21 mouse cellular contexts compared by ENCODE assay signal in the genomic region with DNA sequence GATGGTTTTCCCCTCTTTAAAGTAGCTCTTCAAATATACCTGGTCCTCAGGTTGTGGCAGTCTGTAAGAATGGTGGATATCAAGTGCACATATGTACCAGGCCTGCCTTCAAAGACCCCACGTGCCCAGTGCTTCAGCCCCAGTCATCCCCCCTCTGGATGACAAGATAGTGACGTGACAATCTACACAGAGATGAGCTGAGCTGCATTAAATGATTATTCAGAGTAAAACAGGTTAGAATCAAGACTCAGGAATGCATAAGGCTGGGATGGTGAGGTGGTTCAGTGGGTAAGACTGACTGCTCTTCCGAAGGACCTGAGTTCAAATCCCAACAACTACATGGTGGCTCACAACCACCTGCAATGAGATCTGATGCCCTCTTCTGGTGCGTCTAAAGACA. TPM values are rescaled to one million over a fixed set of nuclear protein-coding genes. Genes with fewer than 3 reads are reported as not detected.
A peak's percentile ranks its signal among the peaks of the same experiment; 100 is the strongest.
DNase-seq lines count a peak whose midpoint lies in the region; ATAC-seq and TF ChIP-seq lines count a peak whose summit lies in the region.
"Had no signal": no experiment of that assay in that cellular context is flagged by ENCODE, and none has a peak within 500 bp of the region (broad histone marks: within the 10 kb centered on the region; RNA-seq: fewer than 3 reads in every experiment).

No protein-coding gene starts in this region.

- no peak overlapping the region for H3K4me2 ChIP-seq in forebrain, postnatal 0 days (ENCODE audit: low read depth)
- H3K4me2 ChIP-seq in forebrain, embryonic 16.5 days (ENCODE audit: low read length), result no peak overlapping the region
- no peak overlapping the region for H3K4me2 ChIP-seq in lung, embryonic 14.5 days
- H3K4me2 ChIP-seq in intestine, embryonic 15.5 days (replicated peaks), result no peak overlapping the region
- H3K4me2 ChIP-seq in stomach, embryonic 14.5 days (replicated peaks; ENCODE audit: low read depth, low read length), result no peak overlapping the region
- H3K4me2 ChIP-seq: embryonic facial prominence, embryonic 13.5 days; forebrain, embryonic 12.5 days; heart, embryonic 11.5 days; heart, embryonic 15.5 days; hindbrain, embryonic 14.5 days had no signal

- no peak for TF ChIP-seq CTCF in forebrain, postnatal 0 days (IDR thresholded peaks at IDR 0.05; ENCODE audit: low read depth)
- TF ChIP-seq CTCF in lung, embryonic 14.5 days (IDR thresholded peaks at IDR 0.05; ENCODE audit: low read depth), result no peak
- TF ChIP-seq CTCF in lung, adult 2 months (IDR thresholded peaks at IDR 0.05; ENCODE audit: insufficient read depth, low read length), result no peak

- 95% methylated on average over 4 of the region's 4 CpGs for WGBS in forebrain, postnatal 0 days
- 98% methylated on average over 4 of the region's 4 CpGs for WGBS in forebrain, embryonic 16.5 days
- 82% methylated on average over 4 of the region's 4 CpGs for WGBS in lung, embryonic 14.5 days
- WGBS in lung, adult 2 months, result 91% methylated on average over 4 of the region's 4 CpGs
- 95% methylated on average over 4 of the region's 4 CpGs for WGBS in intestine, embryonic 15.5 days
- WGBS in stomach, embryonic 14.5 days, result 87% methylated on average over 4 of the region's 4 CpGs

- no peak overlapping the region for H3K4me3 ChIP-seq in forebrain, postnatal 0 days (ENCODE audit: low read depth, low read length)
- no peak overlapping the region for H3K4me3 ChIP-seq in forebrain, embryonic 16.5 days (replicated peaks; ENCODE audit: low read length)
- H3K4me3 ChIP-seq in lung, embryonic 14.5 days (ENCODE audit: low read depth, low read length), result no peak overlapping the region
- no peak overlapping the region for H3K4me3 ChIP-seq in lung, adult 2 months (replicated peaks; ENCODE audit: extremely low read depth, low read depth, low read length)
- no peak overlapping the region for H3K4me3 ChIP-seq in intestine, embryonic 15.5 days (replicated peaks)
- H3K4me3 ChIP-seq in stomach, embryonic 14.5 days (ENCODE audit: low read depth, low read length), result no peak overlapping the region
- H3K4me3 ChIP-seq: embryonic facial prominence, embryonic 13.5 days; forebrain, embryonic 12.5 days; heart, adult 2 months; heart, embryonic 15.5 days; hindbrain, embryonic 10.5 days had no signal

- no peaks in the 10 kb centered on the region for H3K9me3 ChIP-seq in forebrain, postnatal 0 days (ENCODE audit: low read length)
- H3K9me3 ChIP-seq in forebrain, embryonic 16.5 days (ENCODE audit: control insufficient read depth, low read length), result no peaks in the 10 kb centered on the region
- no peaks in the 10 kb centered on the region for H3K9me3 ChIP-seq in lung, embryonic 14.5 days (ENCODE audit: low read depth, low read length)
- no peaks in the 10 kb centered on the region for H3K9me3 ChIP-seq in intestine, embryonic 15.5 days
- no peaks in the 10 kb centered on the region for H3K9me3 ChIP-seq in stomach, embryonic 14.5 days (ENCODE audit: control insufficient read depth, low read depth, low read length)
- H3K9me3 ChIP-seq: embryonic facial prominence, embryonic 13.5 days; forebrain, embryonic 12.5 days; heart, embryonic 15.5 days; hindbrain, embryonic 10.5 days had no signal

- peaks cover 23% of the 10 kb centered on the region for H3K36me3 ChIP-seq in forebrain, postnatal 0 days (ENCODE audit: insufficient read depth)
- H3K36me3 ChIP-seq in forebrain, embryonic 16.5 days (ENCODE audit: control insufficient read depth, insufficient read depth), result peaks cover 10% of the 10 kb centered on the region
- H3K36me3 ChIP-seq in lung, embryonic 14.5 days (ENCODE audit: insufficient read depth), result peaks cover 44% of the 10 kb centered on the region
- peaks cover 12% of the 10 kb centered on the region; the same call in 1 of the 2 replicates for H3K36me3 ChIP-seq in intestine, embryonic 15.5 days
- H3K36me3 ChIP-seq in stomach, embryonic 14.5 days (ENCODE audit: control insufficient read depth, insufficient read depth, low read length), result peaks cover 25% of the 10 kb centered on the region

- no peaks in the 10 kb centered on the region for H3K4me1 ChIP-seq in forebrain, postnatal 0 days (ENCODE audit: insufficient read depth)
- no peaks in the 10 kb centered on the region for H3K4me1 ChIP-seq in forebrain, embryonic 16.5 days (replicated peaks; ENCODE audit: control insufficient read depth, insufficient read depth, low read length)
- no peaks in the 10 kb centered on the region for H3K4me1 ChIP-seq in lung, embryonic 14.5 days (ENCODE audit: insufficient read depth)
- no peaks in the 10 kb centered on the region for H3K4me1 ChIP-seq in lung, adult 2 months (ENCODE audit: control insufficient read depth, insufficient read depth, low read length)
- H3K4me1 ChIP-seq in intestine, embryonic 15.5 days (replicated peaks), result peaks cover 3% of the 10 kb centered on the region
- H3K4me1 ChIP-seq in stomach, embryonic 14.5 days (ENCODE audit: control insufficient read depth, insufficient read depth, low read length), result peaks cover 3% of the 10 kb centered on the region; the same call in 1 of the 2 replicates
- H3K4me1 ChIP-seq: forebrain, embryonic 12.5 days; hindbrain, embryonic 10.5 days had no signal

- H3K27ac ChIP-seq in forebrain, postnatal 0 days (ENCODE audit: low read depth, low read length), result 0 out of 2 replicates have a peak overlapping the region, but pooled peaks have one; percentile 24
- no peak overlapping the region for H3K27ac ChIP-seq in forebrain, embryonic 16.5 days (ENCODE audit: low read length)
- peak overlapping the region; percentile 78; the same call in 1 of the 2 replicates for H3K27ac ChIP-seq in lung, embryonic 14.5 days (ENCODE audit: low read depth)
- 0 out of 2 replicates have a peak overlapping the region, but pooled peaks have one; percentile 56 for H3K27ac ChIP-seq in intestine, embryonic 15.5 days
- peak overlapping the region; percentile 52; the same call in 1 of the 2 replicates for H3K27ac ChIP-seq in stomach, embryonic 14.5 days (ENCODE audit: low read length)
- H3K27ac ChIP-seq: embryonic facial prominence, embryonic 13.5 days; forebrain, embryonic 12.5 days; heart, adult 2 months; heart, embryonic 15.5 days; hindbrain, embryonic 10.5 days; hindbrain, embryonic 14.5 days had no signal

- no peak for TF ChIP-seq POLR2A in lung, adult 2 months (IDR thresholded peaks at IDR 0.05; ENCODE audit: borderline replicate concordance, extremely low read depth, low read depth, low read length)

- no peak for DNase-seq in forebrain, postnatal 0 days
- no peak for DNase-seq in lung, embryonic 14.5 days
- no peak for DNase-seq in lung, adult 2 months
- no peak for DNase-seq in thymus, postnatal 25 days
- no peak for DNase-seq in embryo, embryonic 10 days (ENCODE audit: low spot score)
- DNase-seq: adrenal gland, postnatal 14 days; cerebellum, adult 11-12 months; cerebellum, adult 9-10 months; cerebellum, postnatal 25 days; gastrocnemius, postnatal 10 days; heart, adult 2 months had no signal

- no peak for ATAC-seq in forebrain, postnatal 0 days
- ATAC-seq in forebrain, embryonic 16.5 days, result no peak
- ATAC-seq in lung, embryonic 14.5 days (ENCODE audit: insufficient read depth), result no peak
- no peak for ATAC-seq in intestine, embryonic 15.5 days
- ATAC-seq in stomach, embryonic 14.5 days (ENCODE audit: insufficient number of reproducible peaks, insufficient read depth, low FRiP score, low read depth), result no peak

- no peaks in the 10 kb centered on the region for H3K27me3 ChIP-seq in forebrain, postnatal 0 days (ENCODE audit: insufficient read depth, low read length)
- no peaks in the 10 kb centered on the region for H3K27me3 ChIP-seq in forebrain, embryonic 16.5 days (replicated peaks; ENCODE audit: control insufficient read depth, insufficient read depth, low read length)
- H3K27me3 ChIP-seq in lung, embryonic 14.5 days (ENCODE audit: insufficient read depth, low read length), result no peaks in the 10 kb centered on the region
- H3K27me3 ChIP-seq in intestine, embryonic 15.5 days (replicated peaks), result no peaks in the 10 kb centered on the region
- no peaks in the 10 kb centered on the region for H3K27me3 ChIP-seq in stomach, embryonic 14.5 days (ENCODE audit: control insufficient read depth, insufficient read depth, low read length)

- no peak overlapping the region for H3K9ac ChIP-seq in forebrain, postnatal 0 days
- no peak overlapping the region for H3K9ac ChIP-seq in forebrain, embryonic 16.5 days (replicated peaks; ENCODE audit: low read depth, low read length)
- no peak overlapping the region for H3K9ac ChIP-seq in lung, embryonic 14.5 days
- H3K9ac ChIP-seq in intestine, embryonic 15.5 days, result no peak overlapping the region
- no peak overlapping the region for H3K9ac ChIP-seq in stomach, embryonic 14.5 days (replicated peaks; ENCODE audit: low read depth, low read length)
- H3K9ac ChIP-seq: embryonic facial prominence, embryonic 13.5 days; forebrain, embryonic 12.5 days; heart, embryonic 15.5 days; hindbrain, embryonic 14.5 days had no signal

RNA-seq across cellular contexts. Expression of a gene that starts 6.6 kb away (rescaled TPM):
- 0.69 and 2.0 TPM in 2 replicates for total RNA-seq in forebrain, postnatal 0 days (2014; rRNA removed)
- polyA plus RNA-seq in forebrain, postnatal 0 days (2015; fragmentation: Nextera tagmentation; extraction: Ambion mirVana), result 0.52 and 0.53 TPM in 2 replicates
- 0.43 and 0.56 TPM in 2 replicates for polyA plus RNA-seq in forebrain, embryonic 16.5 days (2015; fragmentation: Nextera tagmentation; extraction: Ambion mirVana)
- polyA plus RNA-seq in lung, embryonic 14.5 days (2014; fragmentation: Nextera tagmentation; extraction: Ambion mirVana), result 67.4 and 69.8 TPM in 2 replicates
- 25.1 and 42.6 TPM in 2 replicates for polyA plus RNA-seq in lung, adult 2 months (2012; rRNA removed)
- polyA plus RNA-seq in intestine, embryonic 15.5 days (2015; fragmentation: Nextera tagmentation; extraction: Ambion mirVana), result 154 and 160 TPM in 2 replicates
- 250 and 280 TPM in 2 replicates for polyA plus RNA-seq in stomach, embryonic 14.5 days (2014; fragmentation: Nextera tagmentation; extraction: Ambion mirVana)
- total RNA-seq: MEL had no signal

RNA-seq across cellular contexts. Expression of a gene that starts 19.5 kb away (rescaled TPM):
- total RNA-seq in forebrain, postnatal 0 days (2014; rRNA removed), result 111 and 120 TPM in 2 replicates
- 216 and 222 TPM in 2 replicates for polyA plus RNA-seq in forebrain, postnatal 0 days (2015; fragmentation: Nextera tagmentation; extraction: Ambion mirVana)
- 206 and 213 TPM in 2 replicates for polyA plus RNA-seq in forebrain, embryonic 16.5 days (2015; fragmentation: Nextera tagmentation; extraction: Ambion mirVana)
- 160 and 166 TPM in 2 replicates for polyA plus RNA-seq in lung, embryonic 14.5 days (2014; fragmentation: Nextera tagmentation; extraction: Ambion mirVana)
- polyA plus RNA-seq in lung, adult 2 months (2012; rRNA removed), result 21.0 and 33.3 TPM in 2 replicates
- 120 and 127 TPM in 2 replicates for polyA plus RNA-seq in intestine, embryonic 15.5 days (2015; fragmentation: Nextera tagmentation; extraction: Ambion mirVana)
- polyA plus RNA-seq in stomach, embryonic 14.5 days (2014; fragmentation: Nextera tagmentation; extraction: Ambion mirVana), result 175 and 181 TPM in 2 replicates

Comparison
In these comparisons a context has a peak if more than half of its experiments do, and no peak if none do; other contexts are left out.
1. RNA of a gene that starts 6.6 kb away (polyA plus RNA-seq): 250 to 280 TPM in stomach, embryonic 14.5 days, 154 to 160 TPM in intestine, embryonic 15.5 days, 67.4 to 69.8 TPM in lung, embryonic 14.5 days and 25.1 to 42.6 TPM in lung, adult 2 months; 0.52 to 0.53 TPM in forebrain, postnatal 0 days and 0.43 to 0.56 TPM in forebrain, embryonic 16.5 days; every median in the first group is over 10 times any median in the second.